Comparison of ENCODE assay signal across 18 mouse cellular contexts in the genomic region with DNA sequence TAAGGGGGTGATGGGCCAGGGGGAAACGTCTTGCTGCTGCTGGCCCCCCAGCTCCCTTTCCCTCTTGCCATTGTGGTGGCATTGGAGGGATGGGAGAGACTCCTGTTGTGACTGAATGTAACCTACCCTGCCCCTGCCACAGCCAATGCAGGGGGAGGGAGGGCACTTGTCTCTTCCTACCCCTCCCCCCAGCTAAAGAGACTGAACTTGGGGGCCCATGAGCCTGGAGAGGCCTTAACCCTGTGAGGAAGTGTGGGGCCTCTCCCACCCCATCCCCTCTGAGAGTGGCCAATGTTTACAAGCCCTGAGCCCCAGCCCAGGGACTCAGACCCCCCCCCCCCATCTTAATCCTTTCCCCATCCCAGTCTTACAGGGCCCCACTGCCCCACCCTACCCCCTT. TPM values are rescaled to one million over a fixed set of nuclear protein-coding genes. Genes with fewer than 3 reads are reported as not detected.
A peak's percentile ranks its signal among the peaks of the same experiment; 100 is the strongest.
DNase-seq lines count a peak whose midpoint lies in the region; ATAC-seq lines count a peak whose summit lies in the region.
"Had no signal": no experiment of that assay in that cellular context is flagged by ENCODE, and none has a peak within 500 bp of the region (broad histone marks: within the 10 kb centered on the region; RNA-seq: fewer than 3 reads in every experiment).

No protein-coding gene starts in this region.

- peak; percentile 17 for DNase-seq in adrenal gland, adult 2 months
- no peak for DNase-seq in adrenal gland, postnatal 36 days
- DNase-seq in hindbrain, embryonic 10.5 days (ENCODE audit: low spot score): no peak
- no peak for DNase-seq in hindbrain, embryonic 14.5 days (ENCODE audit: low spot score)
- DNase-seq in neural tube, embryonic 10.5 days (ENCODE audit: extremely low spot score, low spot score): no peak
- no peak for DNase-seq in ovary, postnatal 14 days (ENCODE audit: low spot score)
- DNase-seq in frontal cortex, postnatal 36 days (ENCODE audit: low spot score in 2 of 2): no peak
- DNase-seq: heart, postnatal 14 days; kidney, postnatal 36 days; layer of hippocampus, postnatal 36 days; lung, postnatal 14 days; right cerebral cortex, postnatal 14 days; thymus, adult 18-20 months had no signal

- 58% methylated on average over 1 of the region's 1 CpGs for WGBS in hindbrain, embryonic 10.5 days
- 54% methylated on average over 1 of the region's 1 CpGs for WGBS in hindbrain, embryonic 14.5 days
- 23% methylated on average over 1 of the region's 1 CpGs for WGBS in neural tube, embryonic 13.5 days

- no peak overlapping the region for H3K9ac ChIP-seq in hindbrain, embryonic 14.5 days
- peak overlapping the region; percentile 3; the same call in 1 of the 2 replicates for H3K9ac ChIP-seq in neural tube, embryonic 13.5 days

- no peaks in the 10 kb centered on the region for H3K9me3 ChIP-seq in hindbrain, embryonic 10.5 days
- H3K9me3 ChIP-seq in hindbrain, embryonic 14.5 days (ENCODE audit: control insufficient read depth, low read length): no peaks in the 10 kb centered on the region
- H3K9me3 ChIP-seq in neural tube, embryonic 13.5 days: no peaks in the 10 kb centered on the region

- no peak overlapping the region for H3K4me2 ChIP-seq in hindbrain, embryonic 14.5 days (replicated peaks)
- no peak overlapping the region for H3K4me2 ChIP-seq in neural tube, embryonic 13.5 days

- no peak for ATAC-seq in hindbrain, embryonic 14.5 days (ENCODE audit: low FRiP score)
- ATAC-seq in neural tube, embryonic 13.5 days (ENCODE audit: low read depth): no peak
- ATAC-seq: intestine, embryonic 16.5 days had no signal

- H3K36me3 ChIP-seq in hindbrain, embryonic 10.5 days: peaks cover 81% of the 10 kb centered on the region
- peaks cover 79% of the 10 kb centered on the region for H3K36me3 ChIP-seq in hindbrain, embryonic 14.5 days (replicated peaks; ENCODE audit: control insufficient read depth, insufficient read depth)
- H3K36me3 ChIP-seq in neural tube, embryonic 13.5 days: peaks cover 78% of the 10 kb centered on the region

- peak overlapping the region; percentile 66 for H3K27ac ChIP-seq in hindbrain, embryonic 10.5 days
- H3K27ac ChIP-seq in hindbrain, embryonic 14.5 days: no peak overlapping the region
- peak overlapping the region; percentile 28; the same call in 1 of the 2 replicates for H3K27ac ChIP-seq in neural tube, embryonic 13.5 days (replicated peaks)

- no peaks in the 10 kb centered on the region for H3K27me3 ChIP-seq in hindbrain, embryonic 10.5 days (ENCODE audit: insufficient read depth, poor library complexity, severe bottlenecking)
- H3K27me3 ChIP-seq in hindbrain, embryonic 14.5 days (ENCODE audit: control insufficient read depth, insufficient read depth, low read length): no peaks in the 10 kb centered on the region
- no peaks in the 10 kb centered on the region for H3K27me3 ChIP-seq in neural tube, embryonic 13.5 days
- H3K27me3 ChIP-seq: CH12.LX had no signal

- peak overlapping the region; percentile 4; the same call in 1 of the 2 replicates for H3K4me3 ChIP-seq in hindbrain, embryonic 10.5 days
- H3K4me3 ChIP-seq in hindbrain, embryonic 14.5 days (replicated peaks; ENCODE audit: low read length): no peak overlapping the region
- no peak overlapping the region for H3K4me3 ChIP-seq in neural tube, embryonic 13.5 days

- peaks cover 71% of the 10 kb centered on the region for H3K4me1 ChIP-seq in hindbrain, embryonic 10.5 days (replicated peaks)
- peaks cover 9% of the 10 kb centered on the region; the same call in 1 of the 2 replicates for H3K4me1 ChIP-seq in hindbrain, embryonic 14.5 days (replicated peaks; ENCODE audit: control insufficient read depth, insufficient read depth, low read length)
- H3K4me1 ChIP-seq in neural tube, embryonic 13.5 days (replicated peaks): peaks cover 47% of the 10 kb centered on the region

RNA-seq across cellular contexts. Expression of a gene that starts 5.6 kb away (rescaled TPM):
- not detected for total RNA-seq in adrenal gland, adult 2 months (2021)
- not detected in 2 replicates for polyA plus RNA-seq in adrenal gland, adult 2 months (2012; rRNA removed)
- not detected for total RNA-seq in adrenal gland, postnatal 36 days (2021)
- polyA plus RNA-seq in hindbrain, embryonic 10.5 days (2016; fragmentation: Nextera tagmentation; extraction: Ambion mirVana): 1.3 and 4.5 TPM in 2 replicates
- polyA plus RNA-seq in hindbrain, embryonic 14.5 days (2014; fragmentation: Nextera tagmentation; extraction: Ambion mirVana): not detected in 2 replicates
- polyA plus RNA-seq in neural tube, embryonic 13.5 days (2015; fragmentation: Nextera tagmentation; extraction: Ambion mirVana): not detected in 2 replicates
- total RNA-seq: CH12.LX; gastrocnemius, postnatal 4 days; heart, postnatal 14 days; layer of hippocampus, postnatal 36 days had no signal
- polyA plus RNA-seq: cortical plate, adult 2 months had no signal

RNA-seq across cellular contexts. Expression of a gene that starts 5.9 kb away (rescaled TPM):
- 100 to 1,000 TPM; 553 to 611 TPM for total RNA-seq in adrenal gland, adult 2 months (2021)
- 1,578 and 1,712 TPM in 2 replicates for polyA plus RNA-seq in adrenal gland, adult 2 months (2012; rRNA removed)
- total RNA-seq in adrenal gland, postnatal 36 days (2021): 100 to 1,000 TPM; 544 to 638 TPM
- polyA plus RNA-seq in hindbrain, embryonic 10.5 days (2016; fragmentation: Nextera tagmentation; extraction: Ambion mirVana): 387 and 460 TPM in 2 replicates
- polyA plus RNA-seq in hindbrain, embryonic 14.5 days (2014; fragmentation: Nextera tagmentation; extraction: Ambion mirVana): 593 and 621 TPM in 2 replicates
- polyA plus RNA-seq in neural tube, embryonic 13.5 days (2015; fragmentation: Nextera tagmentation; extraction: Ambion mirVana): 486 and 510 TPM in 2 replicates

RNA-seq across cellular contexts. Expression of a gene that starts 9.1 kb away (rescaled TPM):
- total RNA-seq in adrenal gland, adult 2 months (2021): 10 to 100 TPM; 25.4 to 31.0 TPM
- polyA plus RNA-seq in adrenal gland, adult 2 months (2012; rRNA removed): 37.1 and 38.0 TPM in 2 replicates
- 10 to 100 TPM; 32.0 to 32.8 TPM for total RNA-seq in adrenal gland, postnatal 36 days (2021)
- polyA plus RNA-seq in hindbrain, embryonic 10.5 days (2016; fragmentation: Nextera tagmentation; extraction: Ambion mirVana): 14.7 and 14.9 TPM in 2 replicates
- polyA plus RNA-seq in hindbrain, embryonic 14.5 days (2014; fragmentation: Nextera tagmentation; extraction: Ambion mirVana): 14.2 and 16.0 TPM in 2 replicates
- 16.9 and 17.3 TPM in 2 replicates for polyA plus RNA-seq in neural tube, embryonic 13.5 days (2015; fragmentation: Nextera tagmentation; extraction: Ambion mirVana)

RNA-seq across cellular contexts. Expression of a gene that starts 25.1 kb away (rescaled TPM):
- 10 to 100 TPM; 23.0 to 31.7 TPM for total RNA-seq in adrenal gland, adult 2 months (2021)
- 46.9 and 48.7 TPM in 2 replicates for polyA plus RNA-seq in adrenal gland, adult 2 months (2012; rRNA removed)
- 10 to 100 TPM; 25.6 to 27.0 TPM for total RNA-seq in adrenal gland, postnatal 36 days (2021)
- 56.1 and 70.9 TPM in 2 replicates for polyA plus RNA-seq in hindbrain, embryonic 10.5 days (2016; fragmentation: Nextera tagmentation; extraction: Ambion mirVana)
- polyA plus RNA-seq in hindbrain, embryonic 14.5 days (2014; fragmentation: Nextera tagmentation; extraction: Ambion mirVana): 78.4 and 87.3 TPM in 2 replicates
- polyA plus RNA-seq in neural tube, embryonic 13.5 days (2015; fragmentation: Nextera tagmentation; extraction: Ambion mirVana): 79.7 and 80.1 TPM in 2 replicates

RNA-seq across cellular contexts. Expression of a gene that starts 25.9 kb away (rescaled TPM):
- total RNA-seq in adrenal gland, adult 2 months (2021): 1 to 10 TPM; 2.8 to 5.2 TPM
- 6.0 and 10.0 TPM in 2 replicates for polyA plus RNA-seq in adrenal gland, adult 2 months (2012; rRNA removed)
- total RNA-seq in adrenal gland, postnatal 36 days (2021): 1 to 10 TPM; 2.6 to 3.3 TPM
- 10.3 and 47.6 TPM in 2 replicates for polyA plus RNA-seq in hindbrain, embryonic 10.5 days (2016; fragmentation: Nextera tagmentation; extraction: Ambion mirVana)
- 195 and 204 TPM in 2 replicates for polyA plus RNA-seq in hindbrain, embryonic 14.5 days (2014; fragmentation: Nextera tagmentation; extraction: Ambion mirVana)
- 203 and 222 TPM in 2 replicates for polyA plus RNA-seq in neural tube, embryonic 13.5 days (2015; fragmentation: Nextera tagmentation; extraction: Ambion mirVana)
- total RNA-seq: CH12.LX; gastrocnemius, postnatal 4 days; heart, postnatal 14 days had no signal
